12 mouse cellular contexts compared by ENCODE assay signal in the genomic region with DNA sequence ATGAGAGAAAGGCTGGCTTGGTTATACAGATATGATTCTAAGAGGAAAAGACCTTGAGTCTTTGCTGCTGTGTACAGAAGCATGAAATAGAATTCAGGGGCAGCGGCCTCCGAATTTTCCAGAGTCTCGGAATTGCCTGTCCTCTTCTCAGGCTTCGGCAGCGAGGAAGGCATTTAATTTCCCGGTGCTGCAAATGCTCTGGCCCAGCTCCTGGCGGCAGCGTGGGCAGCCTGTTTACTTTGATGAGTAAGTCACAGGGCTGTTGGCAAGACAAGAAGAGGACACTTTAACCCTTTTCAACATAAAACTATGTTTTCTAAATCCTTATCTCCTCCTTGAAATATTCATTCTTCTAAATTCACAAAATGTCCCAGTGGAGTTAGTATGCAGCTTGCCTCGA.
DNase-seq lines count a peak whose midpoint lies in the region; ATAC-seq and TF ChIP-seq lines count a peak whose summit lies in the region.
"Had no signal": no experiment of that assay in that cellular context is flagged by ENCODE, and none has a peak within 500 bp of the region (broad histone marks: within the 10 kb centered on the region; RNA-seq: fewer than 3 reads in every experiment).

No protein-coding gene starts in this region.

- no peak overlapping the region for H3K9ac ChIP-seq in intestine, postnatal 0 days (ENCODE audit: low read depth, low read length)
- H3K9ac ChIP-seq: hindbrain, embryonic 13.5 days; kidney, embryonic 15.5 days; liver, embryonic 15.5 days had no signal

- 71% methylated on average over 9 of the region's 9 CpGs for WGBS in intestine, postnatal 0 days
- WGBS in thymus, adult 2 months, result 86% methylated on average over 9 of the region's 9 CpGs

- H3K4me1 ChIP-seq in intestine, postnatal 0 days (replicated peaks; ENCODE audit: control insufficient read depth, insufficient read depth, low read length), result no peaks in the 10 kb centered on the region
- no peaks in the 10 kb centered on the region for H3K4me1 ChIP-seq in thymus, adult 2 months (replicated peaks; ENCODE audit: control insufficient read depth, insufficient read depth, low read length)
- H3K4me1 ChIP-seq: kidney, embryonic 15.5 days; liver, embryonic 15.5 days had no signal

- no peaks in the 10 kb centered on the region for H3K9me3 ChIP-seq in intestine, postnatal 0 days (ENCODE audit: control insufficient read depth)
- H3K9me3 ChIP-seq: kidney, embryonic 15.5 days; liver, embryonic 15.5 days had no signal

- DNase-seq in cerebellum, postnatal 25 days, result peak; percentile 52 to 70
- DNase-seq in cerebellum, adult 9-10 months, result no peak
- DNase-seq in adrenal gland, adult 2 months, result peak; percentile 66
- DNase-seq in frontal cortex, postnatal 36 days (ENCODE audit: low spot score in 2 of 2), result peak; percentile 45 to 59
- peak; percentile 43 to 51 for DNase-seq in left cerebral cortex, postnatal 36 days (ENCODE audit: low spot score in 2 of 2)
- no peak for DNase-seq in thymus, adult 2 months

- ATAC-seq in intestine, postnatal 0 days, result no peak
- ATAC-seq in megakaryocyte, adult 5-6 weeks (ENCODE audit: poor library complexity, severe bottlenecking), result no peak

- no peak for TF ChIP-seq POLR2A in thymus, adult 2 months (IDR thresholded peaks at IDR 0.05; ENCODE audit: control insufficient read depth, extremely low read depth, insufficient read depth, low read length, poor library complexity)

- H3K4me2 ChIP-seq in intestine, postnatal 0 days (replicated peaks; ENCODE audit: low read depth), result no peak overlapping the region
- H3K4me2 ChIP-seq: heart, embryonic 11.5 days; hindbrain, embryonic 13.5 days; kidney, embryonic 15.5 days; liver, embryonic 15.5 days had no signal

- H3K36me3 ChIP-seq in intestine, postnatal 0 days (ENCODE audit: control insufficient read depth, insufficient read depth), result no peaks in the 10 kb centered on the region
- no peaks in the 10 kb centered on the region for H3K36me3 ChIP-seq in thymus, adult 2 months (ENCODE audit: control insufficient read depth, insufficient read depth, low read length)
- H3K36me3 ChIP-seq: hindbrain, embryonic 13.5 days; kidney, embryonic 15.5 days; liver, embryonic 15.5 days had no signal

- intact Hi-C loops in left cerebral cortex, postnatal 36 days (cut with DNase I), result no loop called here

- H3K27me3 ChIP-seq in intestine, postnatal 0 days (replicated peaks; ENCODE audit: control insufficient read depth, insufficient read depth, low read length), result no peaks in the 10 kb centered on the region
- no peaks in the 10 kb centered on the region for H3K27me3 ChIP-seq in thymus, adult 2 months (ENCODE audit: control insufficient read depth, insufficient read depth, low read length)
- H3K27me3 ChIP-seq: hindbrain, embryonic 13.5 days; kidney, embryonic 15.5 days; liver, embryonic 15.5 days had no signal

- no peak overlapping the region for H3K27ac ChIP-seq in intestine, postnatal 0 days (ENCODE audit: low read depth, low read length)
- no peak overlapping the region for H3K27ac ChIP-seq in thymus, adult 2 months (ENCODE audit: control insufficient read depth, insufficient read depth, low read length)
- H3K27ac ChIP-seq: hindbrain, embryonic 13.5 days; kidney, embryonic 15.5 days; liver, embryonic 15.5 days had no signal

- no peak for TF ChIP-seq CTCF in intestine, postnatal 0 days (IDR thresholded peaks at IDR 0.05; ENCODE audit: low read depth)
- TF ChIP-seq CTCF in thymus, adult 2 months (IDR thresholded peaks at IDR 0.05; ENCODE audit: borderline replicate concordance, control insufficient read depth, extremely low read depth, insufficient read depth, low read length, poor library complexity), result no peak

- no peak overlapping the region for H3K4me3 ChIP-seq in intestine, postnatal 0 days (ENCODE audit: low read depth, low read length)
- no peak overlapping the region for H3K4me3 ChIP-seq in thymus, adult 2 months (ENCODE audit: control insufficient read depth, insufficient read depth, low read length)
- H3K4me3 ChIP-seq: hindbrain, embryonic 13.5 days; kidney, embryonic 15.5 days; liver, embryonic 15.5 days had no signal

Comparison
In these comparisons a context has a peak if more than half of its experiments do, and no peak if none do; other contexts are left out.
1. DNase-seq: peak in cerebellum, postnatal 25 days (2 of 2), adrenal gland, adult 2 months (single experiment), frontal cortex, postnatal 36 days (2 of 2) and left cerebral cortex, postnatal 36 days (2 of 2); none in cerebellum, adult 9-10 months (single experiment) and thymus, adult 2 months (single experiment).